Mouse (Mus musculus) megakaryocyte progenitor cell, adult 5-6 weeks (primary cell): ENCODE measurements around the gene Lrrc27. TPM values are rescaled to one million over a fixed set of nuclear protein-coding genes. Genes with fewer than 3 reads are reported as not detected.

Experiments
- ATAC-seq: replicated peaks from 2 replicates; pipeline ENCODE4 v1.8.0; 2016; ENCODE audit warnings: mild to moderate bottlenecking, moderate TSS enrichment, inconsistent platforms; ENCODE audit not compliant: poor library complexity
- total RNA-seq, 2 experiments: library from RNA; stranded (forward) in 1 of 2; stranded (reverse) in 1 of 2; fragments of 157-497, 149-512 nt in 1 of 2; fragments of 200-1000 nt in 1 of 2; gene quantifications; 2 replicates each; pipeline versions ENCODE4 v1.2.3 to v1.2.4; 2015 to 2017

Gene Lrrc27
- total RNA-seq, 2 experiments from 2014 or later = 2.0 to 2.1 TPM

DNA sequence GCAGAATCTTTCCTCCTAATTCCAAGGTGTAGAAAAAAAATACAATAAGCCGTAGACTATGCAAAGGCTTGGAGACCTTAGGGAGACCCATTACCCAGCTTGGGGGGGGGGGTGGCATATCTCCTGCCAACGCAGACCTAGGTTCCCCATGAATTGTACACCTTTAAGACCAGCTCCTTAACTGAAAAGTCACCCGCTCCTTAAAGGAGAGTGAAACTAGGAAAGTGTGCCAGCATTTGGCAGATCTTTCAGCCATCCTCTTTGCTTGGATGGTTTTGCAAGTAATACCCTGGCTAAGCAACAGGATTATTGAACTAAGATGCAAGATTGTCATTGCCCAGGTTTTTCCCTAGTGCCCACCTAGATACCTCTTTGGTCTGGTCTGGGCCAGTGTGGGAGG is 963 bp downstream of the Lrrc27 start:
- ATAC-seq = no peak

- ATAC-seq = no peak
These were observed 1.4 kb downstream of the Lrrc27 start for GRCm38 (mm10) chr7:139214160-139214559.

- no peak for ATAC-seq
These were observed 2.0 kb downstream of the Lrrc27 start for GRCm38 (mm10) chr7:139214596-139215340.

GRCm38 (mm10) chr7:139215516-139215915 is 2.7 kb downstream of the Lrrc27 start:
- ATAC-seq = no peak

- no peak for ATAC-seq
These were observed 3.2 kb downstream of the Lrrc27 start for GRCm38 (mm10) chr7:139215946-139216345.

GRCm38 (mm10) chr7:139216464-139216863 is 3.7 kb downstream of the Lrrc27 start:
- no peak for ATAC-seq

- ATAC-seq = no peak
These were observed 4.3 kb downstream of the Lrrc27 start for GRCm38 (mm10) chr7:139217046-139217445.

DNA sequence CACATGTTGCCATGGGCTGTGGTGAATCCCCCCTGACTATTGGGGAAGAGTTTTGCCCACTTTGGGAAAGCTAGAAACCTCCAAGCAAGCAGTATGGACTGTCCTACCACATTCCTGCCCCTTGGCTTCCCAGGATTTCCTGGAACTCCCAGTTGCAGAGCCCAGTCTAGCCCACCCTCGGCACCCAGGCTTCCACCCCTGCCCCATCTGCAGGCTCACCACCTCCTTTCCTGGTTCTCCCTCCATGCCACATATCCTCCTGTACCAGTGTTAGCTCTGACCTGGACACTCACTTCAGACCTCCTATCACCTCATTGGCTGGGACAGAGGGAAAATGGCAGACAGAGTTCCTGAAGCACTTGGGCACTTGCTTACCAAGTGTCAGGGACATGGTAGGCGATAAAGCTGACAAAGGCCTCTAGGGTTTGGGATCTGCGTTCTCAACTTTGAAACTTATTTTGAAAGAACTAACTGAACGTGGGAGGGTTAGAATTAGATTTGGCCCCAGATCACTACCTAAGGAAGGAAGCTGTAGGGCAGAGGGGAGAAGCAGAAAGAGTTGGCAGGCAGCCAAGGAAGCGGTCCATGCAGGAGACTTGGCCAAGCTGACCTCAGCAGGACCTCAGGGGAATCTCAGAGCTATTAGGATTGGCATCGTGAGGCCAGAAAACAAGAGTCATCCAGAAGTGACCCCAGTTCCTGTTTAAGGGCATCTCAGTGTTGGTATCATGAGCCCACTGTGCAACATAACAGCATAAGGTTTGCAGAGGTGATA is 6.0 kb downstream of the Lrrc27 start:
- 0 out of 2 replicates have a peak, but pooled peaks have one; percentile 23 for ATAC-seq

- ATAC-seq = no peak
These were observed 6.7 kb downstream of the Lrrc27 start for GRCm38 (mm10) chr7:139219486-139219885.

GRCm38 (mm10) chr7:139220303-139220702 is 7.5 kb downstream of the Lrrc27 start:
- ATAC-seq = no peak

DNA sequence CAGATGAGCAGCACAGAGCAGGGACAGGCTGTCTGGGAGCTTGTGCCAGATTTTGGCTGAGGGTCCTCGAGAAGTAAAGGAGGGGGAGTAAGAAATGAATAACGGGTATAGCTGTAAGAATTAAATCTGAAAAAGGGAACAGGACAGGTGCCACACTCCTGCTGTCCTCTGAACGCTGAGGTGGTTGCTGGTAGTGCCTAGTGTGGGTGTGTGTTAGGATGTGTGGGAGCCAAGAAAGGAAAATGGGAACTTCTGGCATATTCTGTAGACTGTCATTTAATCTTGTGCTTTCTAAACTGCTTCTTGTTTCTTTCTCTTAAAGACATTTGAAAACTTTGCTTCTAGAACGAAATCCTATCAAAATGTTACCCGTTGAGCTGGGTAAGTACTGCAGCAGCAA is 8.3 kb downstream of the Lrrc27 start:
- no peak for ATAC-seq

- ATAC-seq = no peak
These were observed 9.1 kb downstream of the Lrrc27 start for GRCm38 (mm10) chr7:139221856-139222255.

GRCm38 (mm10) chr7:139222341-139222740 is 9.6 kb downstream of the Lrrc27 start:
- no peak for ATAC-seq

- ATAC-seq = no peak
These were observed 11.3 kb downstream of the Lrrc27 start for GRCm38 (mm10) chr7:139224070-139224469.

DNA sequence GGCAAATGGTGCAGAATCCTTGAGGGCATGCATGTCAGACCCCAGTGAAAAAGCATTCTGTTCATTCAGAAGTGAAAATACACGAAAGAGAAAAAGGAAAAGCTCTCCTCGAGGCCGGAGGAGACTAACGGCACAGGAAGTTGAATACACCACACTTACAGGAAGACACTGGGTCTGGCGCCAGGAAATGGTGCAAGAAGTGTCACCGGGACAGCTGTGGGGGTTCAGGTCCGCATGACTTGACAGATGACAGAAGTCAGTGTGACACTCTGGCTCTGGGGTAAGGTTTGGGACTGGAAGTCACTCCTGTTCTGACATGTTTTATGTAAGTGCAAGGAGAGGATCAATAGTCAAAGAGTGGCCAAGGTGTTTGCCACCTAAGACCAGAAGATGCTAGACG is 11.9 kb downstream of the Lrrc27 start:
- peak; percentile 87 for ATAC-seq

GRCm38 (mm10) chr7:139226416-139226815 is 13.6 kb downstream of the Lrrc27 start:
- ATAC-seq = no peak

DNA sequence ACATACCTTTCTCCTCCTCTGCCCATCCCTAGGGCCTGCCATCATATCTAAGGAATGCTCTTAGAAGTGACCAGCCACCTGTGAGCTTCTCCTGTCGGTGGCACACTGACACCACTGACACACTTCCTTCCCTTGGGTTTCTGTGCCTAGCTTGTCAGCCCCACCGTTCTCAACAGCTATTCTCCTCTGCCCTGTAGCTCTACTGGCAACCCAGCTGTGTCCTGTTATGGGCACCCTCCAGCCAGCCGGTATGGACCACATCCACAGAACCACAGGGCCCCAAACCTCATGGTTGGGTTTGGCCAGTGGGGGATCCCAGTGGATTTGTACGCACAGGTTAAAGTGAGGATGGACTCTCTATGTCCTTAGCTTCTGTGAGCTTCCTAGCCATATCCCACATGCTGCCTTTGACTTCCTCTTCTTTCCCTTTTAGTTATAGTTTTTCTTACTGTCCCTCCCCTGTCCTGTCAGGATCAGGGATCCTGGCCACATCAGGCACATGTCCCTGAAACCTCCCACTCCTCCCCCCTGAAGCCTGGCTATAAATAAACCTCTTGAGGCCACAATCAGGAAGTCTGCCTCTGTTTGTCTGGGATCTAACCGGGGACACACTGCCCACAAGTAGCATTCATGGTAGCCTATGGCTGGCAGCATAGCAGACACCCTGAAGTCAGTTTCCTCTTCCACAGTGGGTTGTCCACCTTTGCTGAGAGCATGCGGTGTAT is 15.8 kb downstream of the Lrrc27 start:
- ATAC-seq = peak; percentile 37

DNA sequence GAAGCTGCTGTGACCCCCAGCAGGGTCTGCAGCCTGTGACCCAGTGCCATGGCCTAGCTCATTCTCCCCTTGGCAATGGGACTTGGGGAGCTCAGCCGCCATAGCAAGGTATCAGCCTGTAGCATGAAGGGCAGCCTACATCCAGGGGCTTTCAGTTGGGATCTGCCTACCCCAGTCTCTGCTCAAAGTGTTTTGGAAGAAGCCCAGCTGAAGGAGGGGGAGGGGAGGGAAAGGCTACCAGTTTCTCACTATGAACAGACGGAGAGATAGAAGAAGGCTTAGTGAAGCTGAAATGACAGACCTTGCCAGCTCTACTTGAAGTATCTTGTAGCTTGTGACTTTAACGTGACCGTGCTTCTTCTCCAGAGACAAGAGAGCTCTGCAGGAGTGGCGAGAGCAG is 17.0 kb downstream of the Lrrc27 start:
- no peak for ATAC-seq

- ATAC-seq = no peak
These were observed 17.5 kb downstream of the Lrrc27 start for GRCm38 (mm10) chr7:139230241-139230640.

GRCm38 (mm10) chr7:139233714-139234113 is 20.9 kb downstream of the Lrrc27 start:
- peak; percentile 93 for ATAC-seq

- peak; percentile 62 for ATAC-seq
These were observed 21.8 kb downstream of the Lrrc27 start for GRCm38 (mm10) chr7:139234426-139235188.
